Mouse (Mus musculus) limb, embryonic 11.5 days (tissue): ENCODE results near the gene Gm20422. TPM values are rescaled to one million over a fixed set of nuclear protein-coding genes. Genes with fewer than 3 reads are reported as not detected.

Source experiments
- ATAC-seq: fragments of 200-750 bp; cut with Nextera tagmentation; 2 replicates; pipeline ENCODE4 v1.8.0; 2017; ENCODE audit warnings: low read depth; ENCODE audit not compliant: insufficient number of reproducible peaks, low FRiP score, low TSS enrichment
- DNase-seq: peaks from one replicate; pipeline ENCODE4 v3.0.0-alpha.2; 2015; ENCODE audit warnings: low spot score
- H3K27ac ChIP-seq: fragments of 300-500 bp; sonication (generic); replicated peaks from 2 replicates; pipeline ENCODE4 v1.5.1; 2014; ENCODE audit warnings: low read depth, mild to moderate bottlenecking, low read length
- H3K27me3 ChIP-seq: fragments of 300-500 bp; sonication (generic); 2 replicates; pipeline ENCODE4 v1.6.1; 2014; ENCODE audit warnings: mild to moderate bottlenecking, low read length, mixed read lengths; ENCODE audit not compliant: control insufficient read depth, insufficient read depth
- H3K36me3 ChIP-seq: fragments of 300-500 bp; sonication (generic); 2 replicates; pipeline ENCODE4 v1.6.1; 2014; ENCODE audit warnings: mild to moderate bottlenecking, low read length, moderate library complexity, mixed read lengths; ENCODE audit not compliant: control insufficient read depth, insufficient read depth
- H3K4me1 ChIP-seq: fragments of 300-500 bp; sonication (generic); 2 replicates; pipeline ENCODE4 v1.6.1; 2014; ENCODE audit warnings: low read length, mixed read lengths; ENCODE audit not compliant: control insufficient read depth, insufficient read depth
- H3K4me2 ChIP-seq: fragments of 300-500 bp; sonication (generic); 2 replicates; pipeline ENCODE4 v1.6.1; 2014; ENCODE audit warnings: low read depth, mild to moderate bottlenecking, moderate library complexity; ENCODE audit not compliant: severe bottlenecking
- H3K4me3 ChIP-seq: fragments of 300-500 bp; sonication (generic); 2 replicates; pipeline ENCODE4 v1.5.1; 2014; ENCODE audit warnings: low read depth, low read length
- H3K9ac ChIP-seq: fragments of 300-500 bp; sonication (generic); 2 replicates; pipeline ENCODE4 v1.6.1; 2014; ENCODE audit warnings: mild to moderate bottlenecking, low read length
- H3K9me3 ChIP-seq: fragments of 300-500 bp; sonication (generic); 2 replicates; pipeline ENCODE4 v1.6.1; 2016; ENCODE audit warnings: low read length; ENCODE audit not compliant: control insufficient read depth
- WGBS: fragments of 180-500 bp; shearing (Covaris S2); extraction: QIAGEN DNeasy Blood & Tissue Kit; methylation state at CpG from one replicate; pipeline ENCODE4 v1.1.7; 2014; 5-methylcytosine and 5-hydroxymethylcytosine counted together
- polyA plus RNA-seq: library from polyadenylated mRNA; unstranded; fragments of >200 nt; fragmentation: Nextera tagmentation; extraction: Ambion mirVana; gene quantifications from 2 replicates; pipeline ENCODE4 v1.2.1, GENCODE M21; 2014

Gene Gm20422
- polyA plus RNA-seq, 1 experiment from 2014 or later, result not detected

DNA sequence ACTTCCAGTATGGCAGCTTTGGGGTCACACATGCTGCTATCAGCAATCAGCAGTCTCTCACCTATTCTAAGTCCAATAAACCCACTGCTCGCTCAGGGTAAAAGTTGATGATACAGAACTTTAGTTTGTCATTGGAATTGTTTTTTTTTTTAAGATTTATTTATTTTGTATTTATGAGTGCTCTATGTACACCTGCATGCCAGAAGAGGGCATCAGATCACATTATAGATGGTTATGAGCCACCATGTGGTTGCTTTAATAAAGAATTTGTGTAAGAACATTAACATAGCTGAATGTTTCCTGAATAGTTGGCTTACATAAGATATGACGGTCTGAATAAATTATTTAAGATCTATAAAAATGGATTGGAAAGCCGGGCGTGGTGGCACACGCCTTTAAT is 16.4 kb downstream of the Gm20422 start:
- H3K4me3 ChIP-seq, result no peak overlapping the region
- no peak overlapping the region for H3K27ac ChIP-seq
- no peak overlapping the region for H3K4me2 ChIP-seq
- H3K9me3 ChIP-seq, result no peaks in the 10 kb centered on the region
- H3K9ac ChIP-seq, result no peak overlapping the region
- H3K27me3 ChIP-seq, result no peaks in the 10 kb centered on the region
- H3K4me1 ChIP-seq, result no peaks in the 10 kb centered on the region
- DNase-seq, result no peak
- 97% methylated on average over 5 of the region's 5 CpGs for WGBS
- ATAC-seq, result no peak
- peaks cover 10% of the 10 kb centered on the region for H3K36me3 ChIP-seq

DNA sequence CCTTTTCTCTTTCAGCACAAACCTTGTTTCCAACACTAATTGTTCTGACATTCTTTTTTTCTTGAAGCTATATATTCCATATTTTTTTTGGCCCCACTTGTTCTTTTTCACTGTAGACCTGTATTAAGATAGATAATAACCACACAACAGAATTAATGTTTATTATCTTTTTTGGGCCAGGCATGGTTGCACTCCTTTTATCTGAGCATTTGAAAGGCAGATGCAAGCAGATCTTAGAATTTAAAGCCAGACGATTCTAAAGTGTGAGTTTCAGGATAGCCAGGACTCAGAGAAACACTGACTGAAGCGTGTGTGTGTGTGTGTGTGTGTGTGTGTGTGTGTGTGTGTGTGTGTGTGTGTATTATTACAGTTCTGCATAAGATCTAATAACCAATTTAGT is 22.2 kb downstream of the Gm20422 start:
- H3K36me3 ChIP-seq, result peaks cover 4% of the 10 kb centered on the region; the same call in 1 of the 2 replicates
- H3K4me1 ChIP-seq, result 0 out of 2 replicates have a peak, but pooled peaks cover 4% of the 10 kb centered on the region
- no peaks in the 10 kb centered on the region for H3K9me3 ChIP-seq
- H3K4me2 ChIP-seq, result no peak overlapping the region
- no peaks in the 10 kb centered on the region for H3K27me3 ChIP-seq
- 90% methylated on average over 2 of the region's 2 CpGs for WGBS
- ATAC-seq, result no peak
- H3K4me3 ChIP-seq, result no peak overlapping the region
- no peak overlapping the region for H3K9ac ChIP-seq
- DNase-seq, result no peak
- no peak overlapping the region for H3K27ac ChIP-seq

GRCm38 (mm10) chr8:69749544-69750454 is 24.9 kb downstream of the Gm20422 start, which contains the start of gene Zfp963:
Zfp963 (minus strand) TSS chr8:69749970.
- Histone ChIP-seq H3K4me3 (peak within 1 kb of the TSS; percentile 78), H3K4me2 (peak within 1 kb of the TSS; percentile 54), H3K27ac (peak within 1 kb of the TSS; percentile 93), H3K27me3 (no peaks in the 10 kb centered on the region), H3K4me1 (0 out of 2 replicates have a peak, but pooled peaks cover 4% of the 10 kb centered on the region), H3K9ac (peak within 1 kb of the TSS; percentile 96), H3K36me3 (no peaks in the 10 kb centered on the region), H3K9me3 (no peaks in the 10 kb centered on the region)
- 3% methylated on average over 48 of the region's 48 CpGs for WGBS
- ATAC-seq, result peak; percentile 99
- peak; percentile 94 for DNase-seq

GRCm38 (mm10) chr8:69741231-69741630 is 33.5 kb downstream of the Gm20422 start:
- DNase-seq (no peak), ATAC-seq (no peak)
- no peaks in the 10 kb centered on the region for H3K4me1 ChIP-seq
- no peak overlapping the region for H3K9ac ChIP-seq
- no peaks in the 10 kb centered on the region for H3K27me3 ChIP-seq
- H3K4me3 ChIP-seq, result no peak overlapping the region
- no peak overlapping the region for H3K4me2 ChIP-seq
- H3K9me3 ChIP-seq, result no peaks in the 10 kb centered on the region
- no peak overlapping the region for H3K27ac ChIP-seq
- WGBS, result 68% methylated on average over 2 of the region's 2 CpGs
- H3K36me3 ChIP-seq, result no peaks in the 10 kb centered on the region; the same call in 1 of the 2 replicates

GRCm38 (mm10) chr8:69740763-69741162 is 33.9 kb downstream of the Gm20422 start:
- ATAC-seq, result no peak
- H3K4me2 ChIP-seq, result no peak overlapping the region

DNA sequence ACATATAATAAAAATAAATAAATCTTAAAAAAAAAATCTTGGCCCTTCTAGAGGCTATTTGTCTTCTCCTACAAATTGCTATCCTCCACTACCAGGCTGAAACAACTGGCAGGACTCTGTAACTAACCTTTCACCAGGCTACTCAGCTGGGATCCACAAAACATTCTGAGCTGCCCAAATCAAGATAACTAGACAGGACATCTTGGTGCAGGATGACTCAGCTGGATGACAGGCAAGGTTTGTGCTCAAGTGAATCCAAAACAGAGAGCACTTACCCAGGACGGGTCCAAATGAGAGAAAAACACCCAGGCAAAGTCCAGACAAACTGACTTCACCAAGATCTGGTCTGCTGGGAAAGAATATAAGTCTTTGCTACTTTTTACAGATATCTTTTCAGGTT is 39.2 kb downstream of the Gm20422 start:
- Histone ChIP-seq H3K9ac (no peak overlapping the region), H3K27me3 (no peaks in the 10 kb centered on the region), H3K4me2 (no peak overlapping the region), H3K36me3 (no peaks in the 10 kb centered on the region), H3K4me3 (no peak overlapping the region), H3K9me3 (no peaks in the 10 kb centered on the region), H3K4me1 (no peaks in the 10 kb centered on the region), H3K27ac (no peak overlapping the region)
- ATAC-seq (no peak), DNase-seq (no peak)
- WGBS, result 67% methylated on average over 1 of the region's 1 CpGs

More at GRCm38 (mm10) chr8:69740763-69741162, 33.9 kb downstream of the Gm20422 start:
- Histone ChIP-seq H3K4me3 (no peak overlapping the region), H3K27me3 (no peaks in the 10 kb centered on the region), H3K9ac (no peak overlapping the region), H3K27ac (no peak overlapping the region), H3K4me1 (no peaks in the 10 kb centered on the region), H3K9me3 (no peaks in the 10 kb centered on the region), H3K36me3 (no peaks in the 10 kb centered on the region; the same call in 1 of the 2 replicates)
- no peak for DNase-seq
- 81% methylated on average over 6 of the region's 6 CpGs for WGBS

GRCm38 (mm10) chr8:69717232-69717580 is 57.5 kb downstream of the Gm20422 start:
- DNase-seq (no peak), ATAC-seq (no peak; the same call in 1 of the 2 replicates)
- Histone ChIP-seq H3K4me3 (peak overlapping the region; percentile 7), H3K27ac (no peak overlapping the region), H3K9ac (no peak overlapping the region), H3K4me1 (peaks cover 5% of the 10 kb centered on the region), H3K4me2 (peak overlapping the region; percentile 42; the same call in 1 of the 2 replicates), H3K36me3 (no peaks in the 10 kb centered on the region), H3K27me3 (no peaks in the 10 kb centered on the region), H3K9me3 (no peaks in the 10 kb centered on the region)
- 46% methylated on average over 5 of the region's 5 CpGs for WGBS

GRCm38 (mm10) chr8:69716403-69717231 is 58.1 kb downstream of the Gm20422 start:
- WGBS, result under 1% methylated on average over 48 of the region's 52 CpGs
- peak; percentile 99 for ATAC-seq

More at GRCm38 (mm10) chr8:69716403-69717231, 58.1 kb downstream of the Gm20422 start:
- Histone ChIP-seq H3K4me3 (peak overlapping the region; percentile 94), H3K4me1 (peaks cover 5% of the 10 kb centered on the region), H3K9me3 (no peaks in the 10 kb centered on the region), H3K4me2 (peak overlapping the region; percentile 43; the same call in 1 of the 2 replicates), H3K9ac (peak overlapping the region; percentile 98), H3K27ac (peak overlapping the region; percentile 99), H3K27me3 (no peaks in the 10 kb centered on the region), H3K36me3 (no peaks in the 10 kb centered on the region)
- peak; percentile 95 for DNase-seq
